Mouse (Mus musculus) gastrocnemius, postnatal 4 days (tissue): Measurements from ENCODE around the gene Clec16a. TPM values are rescaled to one million over a fixed set of nuclear protein-coding genes. Genes with fewer than 3 reads are reported as not detected.
A peak's percentile ranks its signal among the peaks of the same experiment; 100 is the strongest.

Experiments
- DNase-seq, 2 experiments: peaks; one replicate each; pipeline ENCODE4 v3.0.0; 2021 to 2022; ENCODE audit warnings: low spot score in 2 of 2, mixed read lengths in 2 of 2
- total RNA-seq, 2 experiments: library from RNA; stranded (reverse); gene quantifications; 2 replicates each; pipeline ENCODE4 v1.2.3; 2021

Clec16a gene
- total RNA-seq, 2 experiments from 2014 or later: 22.3 to 26.2 TPM

- DNase-seq: peak; percentile 95 to 98
Observed at GRCm38 (mm10) chr16:10784793-10785370, 239.7 kb downstream of the Clec16a start.

- peak; percentile 87 to 91 for DNase-seq
Observed at GRCm38 (mm10) chr16:10785371-10786231, 240.5 kb downstream of the Clec16a start, which contains the start of gene Socs1. Gene Socs1, minus strand, starts transcription at chr16:10785536.

- DNase-seq: peak; percentile 60 to 83
Observed at GRCm38 (mm10) chr16:10786288-10786687, 241.1 kb downstream of the Clec16a start.

GRCm38 (mm10) chr16:10786782-10787547 is 241.8 kb downstream of the Clec16a start:
- no peak for DNase-seq

GRCm38 (mm10) chr16:10787548-10788058 is 242.5 kb downstream of the Clec16a start:
- DNase-seq: no peak

- no peak for DNase-seq
Observed at GRCm38 (mm10) chr16:10788271-10788670, 243.1 kb downstream of the Clec16a start, which contains the start of gene Tnp2. Gene Tnp2, minus strand, starts transcription at chr16:10788660.

GRCm38 (mm10) chr16:10788866-10789265 is 243.7 kb downstream of the Clec16a start:
- DNase-seq: no peak

- DNase-seq: no peak
Observed at GRCm38 (mm10) chr16:10790702-10791101, 245.6 kb downstream of the Clec16a start, which contains the start of gene Prm3. Gene Prm3, minus strand, starts transcription at chr16:10790914.

Other genes starting within 250 kb of the Clec16a start
- gene Emp2, start 231.4 kb upstream of the Clec16a start, total RNA-seq: 10 to 100 TPM; 23.4 to 29.0 TPM
- 1 to 10 TPM; 2.0 to 3.3 TPM for gene Tekt5, start 149.8 kb upstream of the Clec16a start, total RNA-seq
- 10 to 100 TPM; 13.0 to 13.7 TPM for gene Nubp1, start 133.4 kb upstream of the Clec16a start, total RNA-seq
- gene Tvp23a, start 98.0 kb upstream of the Clec16a start, total RNA-seq: 1 to 10 TPM; 3.4 to 4.1 TPM
- gene Ciita, start 65.3 kb upstream of the Clec16a start, total RNA-seq: under 1 TPM; 0.17 to 0.29 TPM
- 10 to 100 TPM; 32.9 to 37.5 TPM for gene Dexi, start 2.3 kb upstream of the Clec16a start, total RNA-seq
- gene Socs1, start 240.2 kb downstream of the Clec16a start, total RNA-seq: 1 to 10 TPM; 2.9 to 3.2 TPM
- not detected for gene Tnp2, start 243.3 kb downstream of the Clec16a start, total RNA-seq
- gene Prm3, start 245.6 kb downstream of the Clec16a start, total RNA-seq: not detected